Mouse (Mus musculus): ENCODE results near the gene Atf7ip. TPM values are rescaled to one million over a fixed set of nuclear protein-coding genes. Genes with fewer than 3 reads are reported as not detected.

Atf7ip gene
- polyA plus RNA-seq, 1 experiment from 2014 or later = 56.1 TPM

GRCm38 (mm10) chr6:136493486-136493885, 12.5 kb upstream of the Atf7ip start:
- ATAC-seq (ENCODE audit: insufficient read depth) = no peak
- H3K27me3 ChIP-seq (ENCODE audit: insufficient read depth, low read length) = no peaks in the 10 kb centered on the region
- H3K36me3 ChIP-seq (ENCODE audit: insufficient read depth) = no peaks in the 10 kb centered on the region
- H3K4me1 ChIP-seq (ENCODE audit: insufficient read depth) = no peaks in the 10 kb centered on the region
- H3K27ac ChIP-seq (ENCODE audit: low read depth) = no peak overlapping the region
- 93% methylated on average over 7 of the region's 7 CpGs for WGBS
- TF ChIP-seq CTCF (IDR thresholded peaks at IDR 0.05; ENCODE audit: low read depth) = no peak
- no peak overlapping the region for H3K4me2 ChIP-seq
- no peak overlapping the region for H3K9ac ChIP-seq
- H3K4me3 ChIP-seq (ENCODE audit: low read depth, low read length) = no peak overlapping the region
- DNase-seq = no peak
- H3K9me3 ChIP-seq (ENCODE audit: low read depth, low read length) = no peaks in the 10 kb centered on the region

- Histone ChIP-seq H3K4me2 (no peak overlapping the region), H3K4me3 (ENCODE audit: low read depth, low read length) (no peak overlapping the region), H3K9me3 (ENCODE audit: low read depth, low read length) (no peaks in the 10 kb centered on the region), H3K27me3 (ENCODE audit: insufficient read depth, low read length) (no peaks in the 10 kb centered on the region), H3K36me3 (ENCODE audit: insufficient read depth) (no peaks in the 10 kb centered on the region), H3K4me1 (ENCODE audit: insufficient read depth) (no peaks in the 10 kb centered on the region), H3K27ac (ENCODE audit: low read depth) (no peak overlapping the region), H3K9ac (no peak overlapping the region)
- no peak for DNase-seq
- ATAC-seq (ENCODE audit: insufficient read depth) = peak; percentile 32; the same call in 1 of the 2 replicates
- TF ChIP-seq CTCF (IDR thresholded peaks at IDR 0.05; ENCODE audit: low read depth) = no peak
- WGBS = 81% methylated on average over 12 of the region's 12 CpGs
Observed at GRCm38 (mm10) chr6:136493910-136494751, 11.8 kb upstream of the Atf7ip start.

- H3K4me1 ChIP-seq (ENCODE audit: insufficient read depth) = no peaks in the 10 kb centered on the region
- no peaks in the 10 kb centered on the region for H3K36me3 ChIP-seq (ENCODE audit: insufficient read depth)
- no peak for TF ChIP-seq CTCF (IDR thresholded peaks at IDR 0.05; ENCODE audit: low read depth)
- H3K9me3 ChIP-seq (ENCODE audit: low read depth, low read length) = no peaks in the 10 kb centered on the region
- no peak for DNase-seq
- WGBS = 88% methylated on average over 12 of the region's 12 CpGs
- ATAC-seq (ENCODE audit: insufficient read depth) = no peak
- no peak overlapping the region for H3K9ac ChIP-seq
- H3K27me3 ChIP-seq (ENCODE audit: insufficient read depth, low read length) = no peaks in the 10 kb centered on the region
- H3K27ac ChIP-seq (ENCODE audit: low read depth) = no peak overlapping the region
- no peak overlapping the region for H3K4me2 ChIP-seq
- H3K4me3 ChIP-seq (ENCODE audit: low read depth, low read length) = no peak overlapping the region
Observed at GRCm38 (mm10) chr6:136495023-136495422, 10.9 kb upstream of the Atf7ip start.

DNA sequence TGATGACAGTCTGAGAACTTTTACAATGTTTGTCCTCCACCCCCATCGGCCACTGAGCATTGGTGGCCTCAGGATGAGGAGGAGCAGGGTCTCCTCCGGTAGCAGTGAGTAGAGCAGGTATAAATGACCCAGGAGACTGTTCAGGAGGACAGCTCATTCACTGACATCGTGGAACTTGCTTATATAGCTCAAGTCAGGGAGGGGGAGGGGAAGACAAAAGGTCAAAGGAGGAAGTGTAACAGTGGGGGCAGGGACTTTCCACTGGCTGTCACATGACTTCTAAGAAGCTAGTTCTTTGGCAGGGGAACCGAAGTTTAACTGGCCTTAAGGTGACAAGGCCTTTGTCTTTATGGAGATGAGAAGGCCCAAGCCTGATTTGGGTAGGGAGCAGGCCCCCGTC, 8.2 kb upstream of the Atf7ip start:
- ATAC-seq (ENCODE audit: insufficient read depth) (no peak), DNase-seq (no peak)
- Histone ChIP-seq H3K9me3 (ENCODE audit: low read depth, low read length) (no peaks in the 10 kb centered on the region), H3K4me3 (ENCODE audit: low read depth, low read length) (no peak overlapping the region), H3K36me3 (ENCODE audit: insufficient read depth) (no peaks in the 10 kb centered on the region), H3K27ac (ENCODE audit: low read depth) (no peak overlapping the region), H3K4me2 (no peak overlapping the region), H3K9ac (no peak overlapping the region), H3K4me1 (ENCODE audit: insufficient read depth) (no peaks in the 10 kb centered on the region), H3K27me3 (ENCODE audit: insufficient read depth, low read length) (no peaks in the 10 kb centered on the region)
- 58% methylated on average over 5 of the region's 5 CpGs for WGBS
- TF ChIP-seq CTCF (IDR thresholded peaks at IDR 0.05; ENCODE audit: low read depth) = no peak

DNA sequence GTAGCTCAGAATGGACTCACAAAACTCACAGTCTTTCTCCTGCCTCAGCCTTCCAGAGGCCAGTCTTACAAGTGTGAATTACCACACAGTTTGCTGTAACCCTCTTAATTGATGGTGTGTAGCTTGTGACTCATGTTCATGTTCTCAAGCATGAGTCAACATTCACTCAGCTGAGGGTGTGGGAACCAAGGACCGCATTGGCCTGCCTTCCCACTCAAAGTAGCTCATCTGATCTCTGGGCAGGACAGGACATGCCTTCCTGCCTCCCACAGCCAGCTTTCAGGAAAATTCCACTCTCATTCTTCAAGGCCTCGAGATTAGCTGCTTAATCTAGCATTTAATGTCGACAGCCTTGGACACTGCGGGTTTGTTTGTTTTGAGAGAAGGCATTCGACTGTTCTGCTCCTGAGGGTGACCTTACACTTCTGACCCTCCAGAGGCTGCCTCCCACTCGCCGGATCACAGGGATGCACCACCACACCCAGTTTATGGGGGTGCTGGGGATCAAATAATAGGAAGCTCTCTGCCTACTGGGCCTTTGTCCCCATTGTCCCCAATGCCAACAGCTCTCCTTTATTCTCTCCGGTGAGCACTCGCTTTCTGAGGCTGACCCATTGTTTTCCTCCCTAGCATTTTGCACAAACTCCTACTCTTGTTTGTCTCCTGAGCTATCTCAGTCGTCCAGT, 6.5 kb upstream of the Atf7ip start:
- ATAC-seq (ENCODE audit: insufficient read depth) (no peak), DNase-seq (no peak)
- H3K27me3 ChIP-seq (ENCODE audit: insufficient read depth, low read length) = no peaks in the 10 kb centered on the region
- H3K9me3 ChIP-seq (ENCODE audit: low read depth, low read length) = no peaks in the 10 kb centered on the region
- H3K4me2 ChIP-seq = no peak overlapping the region
- no peaks in the 10 kb centered on the region for H3K36me3 ChIP-seq (ENCODE audit: insufficient read depth)
- H3K27ac ChIP-seq (ENCODE audit: low read depth) = no peak overlapping the region
- H3K9ac ChIP-seq = no peak overlapping the region
- 40% methylated on average over 10 of the region's 10 CpGs for WGBS
- no peak overlapping the region for H3K4me3 ChIP-seq (ENCODE audit: low read depth, low read length)
- H3K4me1 ChIP-seq (ENCODE audit: insufficient read depth) = no peaks in the 10 kb centered on the region
- TF ChIP-seq CTCF (IDR thresholded peaks at IDR 0.05; ENCODE audit: low read depth) = no peak

- no peaks in the 10 kb centered on the region for H3K36me3 ChIP-seq (ENCODE audit: insufficient read depth)
- TF ChIP-seq CTCF (IDR thresholded peaks at IDR 0.05; ENCODE audit: low read depth) = no peak
- H3K4me2 ChIP-seq = no peak overlapping the region
- H3K27me3 ChIP-seq (ENCODE audit: insufficient read depth, low read length) = no peaks in the 10 kb centered on the region
- 87% methylated on average over 3 of the region's 3 CpGs for WGBS
- H3K27ac ChIP-seq (ENCODE audit: low read depth) = no peak overlapping the region
- ATAC-seq (ENCODE audit: insufficient read depth) (no peak), DNase-seq (no peak)
- H3K9me3 ChIP-seq (ENCODE audit: low read depth, low read length) = no peaks in the 10 kb centered on the region
- H3K4me3 ChIP-seq (ENCODE audit: low read depth, low read length) = no peak overlapping the region
- H3K4me1 ChIP-seq (ENCODE audit: insufficient read depth) = no peaks in the 10 kb centered on the region
- no peak overlapping the region for H3K9ac ChIP-seq
Observed at GRCm38 (mm10) chr6:136508652-136509051, 2.7 kb downstream of the Atf7ip start.

- no peak overlapping the region for H3K4me2 ChIP-seq
- no peaks in the 10 kb centered on the region for H3K36me3 ChIP-seq (ENCODE audit: insufficient read depth)
- no peak for TF ChIP-seq CTCF (IDR thresholded peaks at IDR 0.05; ENCODE audit: low read depth)
- H3K4me1 ChIP-seq (ENCODE audit: insufficient read depth) = no peaks in the 10 kb centered on the region
- H3K4me3 ChIP-seq (ENCODE audit: low read depth, low read length) = no peak overlapping the region
- no peak overlapping the region for H3K27ac ChIP-seq (ENCODE audit: low read depth)
- H3K9me3 ChIP-seq (ENCODE audit: low read depth, low read length) = peaks cover 3% of the 10 kb centered on the region; the same call in 1 of the 2 replicates
- whole genome bisulfite sequencing = 83% methylated on average over 7 of the region's 7 CpGs
- H3K9ac ChIP-seq = no peak overlapping the region
- H3K27me3 ChIP-seq (ENCODE audit: insufficient read depth, low read length) = no peaks in the 10 kb centered on the region
- ATAC-seq (ENCODE audit: insufficient read depth) (no peak), DNase-seq (no peak)
Observed at GRCm38 (mm10) chr6:136510945-136511344, 5.0 kb downstream of the Atf7ip start.

All from lung, embryonic 14.5 days (tissue).